Mouse (Mus musculus) limb, embryonic 11.5 days (tissue): ENCODE data around the gene Farp1. TPM values are rescaled to one million over a fixed set of nuclear protein-coding genes. Genes with fewer than 3 reads are reported as not detected.

Experiments used
- ATAC-seq: fragments of 200-750 bp; cut with Nextera tagmentation; 2 replicates; pipeline ENCODE4 v1.8.0; 2017; ENCODE audit warnings: low read depth; ENCODE audit not compliant: insufficient number of reproducible peaks, low FRiP score, low TSS enrichment
- DNase-seq: peaks from one replicate; pipeline ENCODE4 v3.0.0-alpha.2; 2015; ENCODE audit warnings: low spot score
- H3K27ac ChIP-seq: fragments of 300-500 bp; sonication (generic); replicated peaks from 2 replicates; pipeline ENCODE4 v1.5.1; 2014; ENCODE audit warnings: low read depth, mild to moderate bottlenecking, low read length
- H3K27me3 ChIP-seq: fragments of 300-500 bp; sonication (generic); 2 replicates; pipeline ENCODE4 v1.6.1; 2014; ENCODE audit warnings: mild to moderate bottlenecking, low read length, mixed read lengths; ENCODE audit not compliant: control insufficient read depth, insufficient read depth
- H3K36me3 ChIP-seq: fragments of 300-500 bp; sonication (generic); 2 replicates; pipeline ENCODE4 v1.6.1; 2014; ENCODE audit warnings: mild to moderate bottlenecking, low read length, moderate library complexity, mixed read lengths; ENCODE audit not compliant: control insufficient read depth, insufficient read depth
- H3K4me1 ChIP-seq: fragments of 300-500 bp; sonication (generic); 2 replicates; pipeline ENCODE4 v1.6.1; 2014; ENCODE audit warnings: low read length, mixed read lengths; ENCODE audit not compliant: control insufficient read depth, insufficient read depth
- H3K4me2 ChIP-seq: fragments of 300-500 bp; sonication (generic); 2 replicates; pipeline ENCODE4 v1.6.1; 2014; ENCODE audit warnings: low read depth, mild to moderate bottlenecking, moderate library complexity; ENCODE audit not compliant: severe bottlenecking
- H3K4me3 ChIP-seq: fragments of 300-500 bp; sonication (generic); 2 replicates; pipeline ENCODE4 v1.5.1; 2014; ENCODE audit warnings: low read depth, low read length
- H3K9ac ChIP-seq: fragments of 300-500 bp; sonication (generic); 2 replicates; pipeline ENCODE4 v1.6.1; 2014; ENCODE audit warnings: mild to moderate bottlenecking, low read length
- H3K9me3 ChIP-seq: fragments of 300-500 bp; sonication (generic); 2 replicates; pipeline ENCODE4 v1.6.1; 2016; ENCODE audit warnings: low read length; ENCODE audit not compliant: control insufficient read depth
- WGBS: fragments of 180-500 bp; shearing (Covaris S2); extraction: QIAGEN DNeasy Blood & Tissue Kit; methylation state at CpG from one replicate; pipeline ENCODE4 v1.1.7; 2014; 5-methylcytosine and 5-hydroxymethylcytosine counted together
- polyA plus RNA-seq: library from polyadenylated mRNA; unstranded; fragments of >200 nt; fragmentation: Nextera tagmentation; extraction: Ambion mirVana; gene quantifications from 2 replicates; pipeline ENCODE4 v1.2.1, GENCODE M21; 2014

Gene Farp1
- polyA plus RNA-seq, 1 experiment from 2014 or later, result 57.6 TPM

GRCm38 (mm10) chr14:121248346-121248745 is 213.3 kb downstream of the Farp1 start:
- DNase-seq, result no peak
- WGBS, result 78% methylated on average over 5 of the region's 5 CpGs
- peaks cover 10% of the 10 kb centered on the region for H3K36me3 ChIP-seq

GRCm38 (mm10) chr14:121251099-121251498 is 216.1 kb downstream of the Farp1 start:
- Histone ChIP-seq H3K27ac (no peak overlapping the region), H3K27me3 (no peaks in the 10 kb centered on the region), H3K4me3 (no peak overlapping the region), H3K9me3 (no peaks in the 10 kb centered on the region), H3K36me3 (peaks cover 7% of the 10 kb centered on the region), H3K4me1 (peaks cover 25% of the 10 kb centered on the region), H3K9ac (no peak overlapping the region), H3K4me2 (no peak overlapping the region)
- no peak for ATAC-seq
- 87% methylated on average over 5 of the region's 5 CpGs for WGBS
- DNase-seq, result no peak

More at GRCm38 (mm10) chr14:121248346-121248745, 213.3 kb downstream of the Farp1 start:
- Histone ChIP-seq H3K27me3 (no peaks in the 10 kb centered on the region), H3K27ac (peak overlapping the region; percentile 69; the same call in 1 of the 2 replicates), H3K4me3 (no peak overlapping the region), H3K4me2 (no peak overlapping the region), H3K4me1 (peaks cover 29% of the 10 kb centered on the region), H3K9ac (no peak overlapping the region), H3K9me3 (no peaks in the 10 kb centered on the region)
- ATAC-seq, result no peak

GRCm38 (mm10) chr14:121251708-121252107 is 216.7 kb downstream of the Farp1 start:
- H3K9me3 ChIP-seq, result no peaks in the 10 kb centered on the region
- H3K27me3 ChIP-seq, result no peaks in the 10 kb centered on the region
- peaks cover 19% of the 10 kb centered on the region for H3K4me1 ChIP-seq
- DNase-seq (no peak), ATAC-seq (no peak)
- H3K36me3 ChIP-seq, result peaks cover 6% of the 10 kb centered on the region
- no peak overlapping the region for H3K4me2 ChIP-seq
- no peak overlapping the region for H3K9ac ChIP-seq
- no peak overlapping the region for H3K27ac ChIP-seq
- 76% methylated on average over 4 of the region's 4 CpGs for WGBS
- no peak overlapping the region for H3K4me3 ChIP-seq

- 89% methylated on average over 10 of the region's 10 CpGs for whole genome bisulfite sequencing
- H3K4me2 ChIP-seq, result no peak overlapping the region
- no peaks in the 10 kb centered on the region for H3K27me3 ChIP-seq
- no peaks in the 10 kb centered on the region for H3K9me3 ChIP-seq
- H3K4me3 ChIP-seq, result no peak overlapping the region
- peaks cover 12% of the 10 kb centered on the region for H3K4me1 ChIP-seq
- DNase-seq (no peak), ATAC-seq (no peak)
- H3K27ac ChIP-seq, result no peak overlapping the region
- no peak overlapping the region for H3K9ac ChIP-seq
- H3K36me3 ChIP-seq, result peaks cover 8% of the 10 kb centered on the region
Observed at GRCm38 (mm10) chr14:121252542-121252941, 217.5 kb downstream of the Farp1 start.

- Histone ChIP-seq H3K4me2 (no peak overlapping the region), H3K4me3 (no peak overlapping the region), H3K27ac (no peak overlapping the region), H3K9ac (no peak overlapping the region), H3K9me3 (no peaks in the 10 kb centered on the region), H3K36me3 (peaks cover 13% of the 10 kb centered on the region), H3K4me1 (no peaks in the 10 kb centered on the region), H3K27me3 (no peaks in the 10 kb centered on the region)
- WGBS, result 94% methylated on average over 10 of the region's 10 CpGs
- ATAC-seq (no peak), DNase-seq (no peak)
Observed at GRCm38 (mm10) chr14:121254869-121255268, 219.9 kb downstream of the Farp1 start.

GRCm38 (mm10) chr14:121255469-121255868 is 220.5 kb downstream of the Farp1 start:
- no peak overlapping the region for H3K4me2 ChIP-seq
- no peaks in the 10 kb centered on the region for H3K9me3 ChIP-seq
- DNase-seq (no peak), ATAC-seq (no peak)
- no peaks in the 10 kb centered on the region for H3K4me1 ChIP-seq
- H3K27ac ChIP-seq, result no peak overlapping the region
- peaks cover 13% of the 10 kb centered on the region for H3K36me3 ChIP-seq
- no peaks in the 10 kb centered on the region for H3K27me3 ChIP-seq
- H3K4me3 ChIP-seq, result no peak overlapping the region
- WGBS, result 92% methylated on average over 13 of the region's 13 CpGs
- no peak overlapping the region for H3K9ac ChIP-seq

- ATAC-seq (no peak), DNase-seq (no peak)
- Histone ChIP-seq H3K4me1 (no peaks in the 10 kb centered on the region), H3K9ac (no peak overlapping the region), H3K27ac (no peak overlapping the region), H3K36me3 (peaks cover 15% of the 10 kb centered on the region), H3K4me3 (no peak overlapping the region), H3K9me3 (no peaks in the 10 kb centered on the region), H3K4me2 (no peak overlapping the region), H3K27me3 (no peaks in the 10 kb centered on the region)
- WGBS, result 93% methylated on average over 7 of the region's 7 CpGs
Observed at GRCm38 (mm10) chr14:121256896-121257295, 221.9 kb downstream of the Farp1 start.

- Histone ChIP-seq H3K4me1 (no peaks in the 10 kb centered on the region), H3K9me3 (no peaks in the 10 kb centered on the region), H3K27me3 (no peaks in the 10 kb centered on the region), H3K9ac (no peak overlapping the region), H3K4me3 (no peak overlapping the region), H3K27ac (no peak overlapping the region), H3K4me2 (no peak overlapping the region), H3K36me3 (peaks cover 9% of the 10 kb centered on the region; the same call in 1 of the 2 replicates)
- ATAC-seq, result no peak
- no peak for DNase-seq
- 90% methylated on average over 11 of the region's 11 CpGs for WGBS
Observed at GRCm38 (mm10) chr14:121259332-121259731, 224.3 kb downstream of the Farp1 start.

- H3K4me1 ChIP-seq, result no peaks in the 10 kb centered on the region
- DNase-seq, result peak; percentile 67
- no peaks in the 10 kb centered on the region for H3K9me3 ChIP-seq
- no peak overlapping the region for H3K27ac ChIP-seq
- no peaks in the 10 kb centered on the region for H3K27me3 ChIP-seq
- H3K4me2 ChIP-seq, result no peak overlapping the region
- H3K9ac ChIP-seq, result no peak overlapping the region
- peaks cover 9% of the 10 kb centered on the region; the same call in 1 of the 2 replicates for H3K36me3 ChIP-seq
- no peak for ATAC-seq
- no peak overlapping the region for H3K4me3 ChIP-seq
- 61% methylated on average over 7 of the region's 7 CpGs for WGBS
Observed at GRCm38 (mm10) chr14:121259789-121260188, 224.8 kb downstream of the Farp1 start.
